Mouse (Mus musculus) intestine, postnatal 0 days (tissue): ENCODE measurements around the gene Pnkd. TPM values are rescaled to one million over a fixed set of nuclear protein-coding genes. Genes with fewer than 3 reads are reported as not detected.

Experiments used
- ATAC-seq: fragments of 200-750 bp; cut with Nextera tagmentation; 2 replicates; pipeline ENCODE4 v1.8.0; 2017; ENCODE audit warnings: mild to moderate bottlenecking, moderate TSS enrichment, moderate library complexity
- H3K27ac ChIP-seq: fragments of 300-500 bp; sonication (generic); 2 replicates; pipeline ENCODE4 v1.5.1; 2014; ENCODE audit warnings: mild to moderate bottlenecking, low read depth, low read length, moderate library complexity
- H3K27me3 ChIP-seq: fragments of 300-500 bp; sonication (generic); replicated peaks from 2 replicates; pipeline ENCODE4 v1.6.1; 2014; ENCODE audit warnings: low read length, mixed read lengths; ENCODE audit not compliant: control insufficient read depth, insufficient read depth
- H3K36me3 ChIP-seq: fragments of 300-500 bp; sonication (generic); 2 replicates; pipeline ENCODE4 v1.6.1; 2014; ENCODE audit warnings: mild to moderate bottlenecking, moderate library complexity; ENCODE audit not compliant: control insufficient read depth, insufficient read depth
- H3K4me1 ChIP-seq: fragments of 300-500 bp; sonication (generic); replicated peaks from 2 replicates; pipeline ENCODE4 v1.6.1; 2014; ENCODE audit warnings: antibody characterized with exemption, low read length, mixed read lengths; ENCODE audit not compliant: control insufficient read depth, insufficient read depth
- H3K4me2 ChIP-seq: fragments of 300-500 bp; sonication (generic); replicated peaks from 2 replicates; pipeline ENCODE4 v1.6.1; 2014; ENCODE audit warnings: low read depth, mild to moderate bottlenecking, moderate library complexity
- H3K4me3 ChIP-seq: fragments of 300-500 bp; sonication (generic); 2 replicates; pipeline ENCODE4 v1.5.1; 2014; ENCODE audit warnings: low read depth, low read length
- H3K9ac ChIP-seq: fragments of 300-500 bp; sonication (generic); 2 replicates; pipeline ENCODE4 v1.6.1; 2014; ENCODE audit warnings: mild to moderate bottlenecking, low read depth, low read length
- H3K9me3 ChIP-seq: fragments of 300-500 bp; sonication (generic); 2 replicates; pipeline ENCODE4 v1.6.1; 2016; ENCODE audit warnings: mixed run types; ENCODE audit not compliant: control insufficient read depth
- CTCF ChIP-seq: sonication (generic); IDR thresholded peaks from 2 replicates; pipeline ENCODE4 v1.5.1; 2016; ENCODE audit warnings: low read depth, mild to moderate bottlenecking, control low read depth, antibody characterized with exemption, moderate library complexity
- WGBS: fragments of 180-500 bp; shearing (Covaris S2); extraction: QIAGEN DNeasy Blood & Tissue Kit; methylation state at CpG from one replicate; pipeline ENCODE4 v1.1.7; 2014; 5-methylcytosine and 5-hydroxymethylcytosine counted together
- polyA plus RNA-seq: library from polyadenylated mRNA; unstranded; fragments of >200 nt; fragmentation: Nextera tagmentation; extraction: Ambion mirVana; gene quantifications from 2 replicates; pipeline ENCODE4 v1.2.1, GENCODE M21; 2015

The Pnkd gene
- polyA plus RNA-seq, 1 experiment from 2014 or later = 107 TPM

GRCm38 (mm10) chr1:74281372-74281771 is 3.4 kb upstream of the Pnkd start:
- Histone ChIP-seq H3K9me3 (no peaks in the 10 kb centered on the region), H3K4me2 (no peak overlapping the region), H3K9ac (no peak overlapping the region), H3K4me1 (peaks cover 4% of the 10 kb centered on the region; the same call in 1 of the 2 replicates), H3K27ac (no peak overlapping the region), H3K36me3 (peaks cover 34% of the 10 kb centered on the region), H3K4me3 (no peak overlapping the region), H3K27me3 (no peaks in the 10 kb centered on the region)
- TF ChIP-seq CTCF = no peak
- no peak for ATAC-seq
- WGBS = 69% methylated on average over 2 of the region's 2 CpGs

- H3K9me3 ChIP-seq = no peaks in the 10 kb centered on the region
- no peak for ATAC-seq
- 97% methylated on average over 8 of the region's 8 CpGs for WGBS
- no peak overlapping the region for H3K4me3 ChIP-seq
- no peak overlapping the region for H3K27ac ChIP-seq
- H3K4me2 ChIP-seq = no peak overlapping the region
- H3K27me3 ChIP-seq = no peaks in the 10 kb centered on the region
- H3K9ac ChIP-seq = no peak overlapping the region
- H3K36me3 ChIP-seq = peaks cover 34% of the 10 kb centered on the region
- TF ChIP-seq CTCF = no peak
- H3K4me1 ChIP-seq = peaks cover 4% of the 10 kb centered on the region; the same call in 1 of the 2 replicates
These were observed 2.8 kb upstream of the Pnkd start for GRCm38 (mm10) chr1:74281886-74282285.

GRCm38 (mm10) chr1:74282896-74283625 is 1.7 kb upstream of the Pnkd start:
- no peaks in the 10 kb centered on the region for H3K9me3 ChIP-seq
- no peak for ATAC-seq
- H3K4me3 ChIP-seq = no peak overlapping the region
- 90% methylated on average over 10 of the region's 10 CpGs for WGBS
- no peak overlapping the region for H3K27ac ChIP-seq
- no peak overlapping the region for H3K4me2 ChIP-seq
- peaks cover 38% of the 10 kb centered on the region for H3K36me3 ChIP-seq
- no peaks in the 10 kb centered on the region for H3K27me3 ChIP-seq
- no peak for TF ChIP-seq CTCF
- H3K4me1 ChIP-seq = peaks cover 4% of the 10 kb centered on the region; the same call in 1 of the 2 replicates
- no peak overlapping the region for H3K9ac ChIP-seq

GRCm38 (mm10) chr1:74283686-74284463 is 855 bp upstream of the Pnkd start:
- H3K9ac ChIP-seq = peak overlapping the region; percentile 60
- peak overlapping the region; percentile 81 for H3K4me2 ChIP-seq
- 8% methylated on average over 15 of the region's 15 CpGs for WGBS
- ATAC-seq = peak; percentile 9
- peak overlapping the region; percentile 76 for H3K4me3 ChIP-seq
- TF ChIP-seq CTCF = no peak
- peaks cover 4% of the 10 kb centered on the region; the same call in 1 of the 2 replicates for H3K4me1 ChIP-seq
- peak overlapping the region; percentile 89 for H3K27ac ChIP-seq
- no peaks in the 10 kb centered on the region for H3K27me3 ChIP-seq
- H3K9me3 ChIP-seq = no peaks in the 10 kb centered on the region
- H3K36me3 ChIP-seq = peaks cover 46% of the 10 kb centered on the region

- Histone ChIP-seq H3K9me3 (no peaks in the 10 kb centered on the region), H3K4me1 (peaks cover 4% of the 10 kb centered on the region; the same call in 1 of the 2 replicates), H3K9ac (peak overlapping the region; percentile 51; the same call in 1 of the 2 replicates), H3K27ac (peak overlapping the region; percentile 35; the same call in 1 of the 2 replicates), H3K4me2 (peak overlapping the region; percentile 86), H3K4me3 (peak overlapping the region; percentile 74), H3K27me3 (no peaks in the 10 kb centered on the region), H3K36me3 (peaks cover 53% of the 10 kb centered on the region)
- 3% methylated on average over 23 of the region's 23 CpGs for WGBS
- ATAC-seq = 0 out of 2 replicates have a peak, but pooled peaks have one; percentile 0
- no peak for TF ChIP-seq CTCF
These were observed 681 bp downstream of the Pnkd start for GRCm38 (mm10) chr1:74285212-74286010.
